Mouse (Mus musculus): ENCODE measurements around the gene Atoh1. TPM values are rescaled to one million over a fixed set of nuclear protein-coding genes. Genes with fewer than 3 reads are reported as not detected.

Atoh1 gene
- polyA plus RNA-seq (2015; fragmentation: Nextera tagmentation; extraction: Ambion mirVana) = 1.4 and 1.5 TPM in 2 replicates

- under 1% methylated on average over 34 of the region's 34 CpGs for WGBS
- ATAC-seq (replicated peaks) = peak; percentile 66
- peaks cover 27% of the 10 kb centered on the region for H3K4me1 ChIP-seq
- H3K9ac ChIP-seq = no peak within 1 kb of the TSS
- H3K27me3 ChIP-seq (replicated peaks) = peaks cover 57% of the 10 kb centered on the region
- no peaks in the 10 kb centered on the region for H3K36me3 ChIP-seq (replicated peaks)
- peak within 1 kb of the TSS; percentile 57 for H3K4me2 ChIP-seq
- H3K27ac ChIP-seq = no peak within 1 kb of the TSS
- no peaks in the 10 kb centered on the region for H3K9me3 ChIP-seq
- H3K4me3 ChIP-seq = peak within 1 kb of the TSS; percentile 32
Observed at GRCm38 (mm10) chr6:64728499-64729198, at the start of gene Atoh1. Gene Atoh1 (plus strand): TSS chr6:64729125.

- peaks cover 27% of the 10 kb centered on the region for H3K27me3 ChIP-seq (replicated peaks)
- H3K4me1 ChIP-seq = peaks cover 10% of the 10 kb centered on the region
- 33% methylated on average over 9 of the region's 9 CpGs for WGBS
- H3K4me2 ChIP-seq = no peak overlapping the region
- H3K36me3 ChIP-seq (replicated peaks) = no peaks in the 10 kb centered on the region
- no peak overlapping the region for H3K9ac ChIP-seq
- H3K4me3 ChIP-seq = no peak overlapping the region
- peak; percentile 57 for ATAC-seq (replicated peaks)
- H3K27ac ChIP-seq = no peak overlapping the region
- no peaks in the 10 kb centered on the region for H3K9me3 ChIP-seq
Observed at GRCm38 (mm10) chr6:64683974-64684373, 45.0 kb upstream of the Atoh1 start.

- no peaks in the 10 kb centered on the region for H3K9me3 ChIP-seq
- H3K4me3 ChIP-seq = no peak overlapping the region
- H3K4me2 ChIP-seq = peak overlapping the region; percentile 36; the same call in 1 of the 2 replicates
- H3K4me1 ChIP-seq = peaks cover 10% of the 10 kb centered on the region
- H3K27me3 ChIP-seq (replicated peaks) = peaks cover 30% of the 10 kb centered on the region
- 3% methylated on average over 4 of the region's 5 CpGs for WGBS
- H3K36me3 ChIP-seq (replicated peaks) = no peaks in the 10 kb centered on the region
- peak; percentile 57; the same call in 1 of the 2 replicates for ATAC-seq (replicated peaks)
- H3K9ac ChIP-seq = no peak overlapping the region
- no peak overlapping the region for H3K27ac ChIP-seq
Observed at GRCm38 (mm10) chr6:64684973-64685372, 44.0 kb upstream of the Atoh1 start.

GRCm38 (mm10) chr6:64688181-64688944 lies 40.6 kb upstream of the Atoh1 start:
- H3K4me3 ChIP-seq = peak overlapping the region; percentile 17
- H3K4me1 ChIP-seq = peaks cover 10% of the 10 kb centered on the region
- peaks cover 32% of the 10 kb centered on the region for H3K27me3 ChIP-seq (replicated peaks)
- H3K36me3 ChIP-seq (replicated peaks) = no peaks in the 10 kb centered on the region
- peak overlapping the region; percentile 21; the same call in 1 of the 2 replicates for H3K9ac ChIP-seq
- H3K9me3 ChIP-seq = no peaks in the 10 kb centered on the region
- 3% methylated on average over 19 of the region's 19 CpGs for WGBS
- H3K27ac ChIP-seq = no peak overlapping the region
- peak overlapping the region; percentile 47 for H3K4me2 ChIP-seq
- ATAC-seq (replicated peaks) = peak; percentile 38; the same call in 1 of the 2 replicates

GRCm38 (mm10) chr6:64694688-64695087 lies 34.2 kb upstream of the Atoh1 start:
- no peaks in the 10 kb centered on the region for H3K9me3 ChIP-seq
- H3K27me3 ChIP-seq (replicated peaks) = peaks cover 11% of the 10 kb centered on the region; the same call in 1 of the 2 replicates
- no peaks in the 10 kb centered on the region for H3K36me3 ChIP-seq (replicated peaks)
- H3K27ac ChIP-seq = no peak overlapping the region
- H3K4me3 ChIP-seq = no peak overlapping the region
- no peak overlapping the region for H3K9ac ChIP-seq
- no peak overlapping the region for H3K4me2 ChIP-seq
- ATAC-seq (replicated peaks) = peak; percentile 63; the same call in 1 of the 2 replicates
- no peaks in the 10 kb centered on the region for H3K4me1 ChIP-seq
- WGBS = 18% methylated on average over 7 of the region's 7 CpGs

GRCm38 (mm10) chr6:64703659-64704058 lies 25.3 kb upstream of the Atoh1 start:
- Histone ChIP-seq H3K4me2 (no peak overlapping the region), H3K9me3 (no peaks in the 10 kb centered on the region), H3K4me1 (no peaks in the 10 kb centered on the region), H3K27ac (no peak overlapping the region), H3K9ac (no peak overlapping the region), H3K36me3 (replicated peaks) (no peaks in the 10 kb centered on the region), H3K4me3 (no peak overlapping the region), H3K27me3 (replicated peaks) (no peaks in the 10 kb centered on the region)
- 88% methylated on average over 2 of the region's 2 CpGs for WGBS
- ATAC-seq (replicated peaks) = no peak

- peaks cover 27% of the 10 kb centered on the region for H3K4me1 ChIP-seq
- ATAC-seq (replicated peaks) = 0 out of 2 replicates have a peak, but pooled peaks have one; percentile 15
- H3K4me3 ChIP-seq = peak overlapping the region; percentile 32
- under 1% methylated on average over 29 of the region's 29 CpGs for WGBS
- H3K4me2 ChIP-seq = peak overlapping the region; percentile 57
- H3K36me3 ChIP-seq (replicated peaks) = no peaks in the 10 kb centered on the region
- H3K27me3 ChIP-seq (replicated peaks) = peaks cover 53% of the 10 kb centered on the region
- H3K27ac ChIP-seq = no peak overlapping the region
- no peaks in the 10 kb centered on the region for H3K9me3 ChIP-seq
- no peak overlapping the region for H3K9ac ChIP-seq
Observed at GRCm38 (mm10) chr6:64727751-64728403, 1.0 kb upstream of the Atoh1 start.

- Histone ChIP-seq H3K36me3 (replicated peaks) (no peaks in the 10 kb centered on the region), H3K4me1 (peaks cover 33% of the 10 kb centered on the region), H3K27ac (no peak overlapping the region), H3K27me3 (replicated peaks) (peaks cover 63% of the 10 kb centered on the region), H3K9ac (no peak overlapping the region), H3K4me3 (peak overlapping the region; percentile 32), H3K4me2 (peak overlapping the region; percentile 57), H3K9me3 (no peaks in the 10 kb centered on the region)
- WGBS = under 1% methylated on average over 53 of the region's 53 CpGs
- ATAC-seq (replicated peaks) = peak; percentile 76
Observed at GRCm38 (mm10) chr6:64729231-64730011, 496 bp downstream of the Atoh1 start.

GRCm38 (mm10) chr6:64730030-64730429 lies 1.1 kb downstream of the Atoh1 start:
- WGBS = 1% methylated on average over 19 of the region's 19 CpGs
- H3K9me3 ChIP-seq = no peaks in the 10 kb centered on the region
- no peak overlapping the region for H3K9ac ChIP-seq
- peak; percentile 11 for ATAC-seq (replicated peaks)
- no peaks in the 10 kb centered on the region for H3K36me3 ChIP-seq (replicated peaks)
- no peak overlapping the region for H3K27ac ChIP-seq
- peaks cover 39% of the 10 kb centered on the region for H3K4me1 ChIP-seq
- peaks cover 67% of the 10 kb centered on the region for H3K27me3 ChIP-seq (replicated peaks)
- peak overlapping the region; percentile 32 for H3K4me3 ChIP-seq
- peak overlapping the region; percentile 57 for H3K4me2 ChIP-seq

GRCm38 (mm10) chr6:64730506-64731020 lies 1.6 kb downstream of the Atoh1 start:
- ATAC-seq (replicated peaks) = no peak
- Histone ChIP-seq H3K9ac (no peak overlapping the region), H3K27ac (no peak overlapping the region), H3K27me3 (replicated peaks) (peaks cover 73% of the 10 kb centered on the region), H3K4me2 (peak overlapping the region; percentile 57; the same call in 1 of the 2 replicates), H3K4me3 (no peak overlapping the region; the same call in 1 of the 2 replicates), H3K36me3 (replicated peaks) (no peaks in the 10 kb centered on the region), H3K9me3 (no peaks in the 10 kb centered on the region), H3K4me1 (peaks cover 39% of the 10 kb centered on the region)
- 3% methylated on average over 14 of the region's 14 CpGs for WGBS

- ATAC-seq (replicated peaks) = no peak
- H3K27me3 ChIP-seq (replicated peaks) = peaks cover 75% of the 10 kb centered on the region
- no peak overlapping the region for H3K4me2 ChIP-seq
- WGBS = 5% methylated on average over 7 of the region's 7 CpGs
- H3K27ac ChIP-seq = no peak overlapping the region
- no peak overlapping the region for H3K9ac ChIP-seq
- H3K9me3 ChIP-seq = no peaks in the 10 kb centered on the region
- no peak overlapping the region for H3K4me3 ChIP-seq
- peaks cover 39% of the 10 kb centered on the region for H3K4me1 ChIP-seq
- no peaks in the 10 kb centered on the region for H3K36me3 ChIP-seq (replicated peaks)
Observed at GRCm38 (mm10) chr6:64731126-64731525, 2.2 kb downstream of the Atoh1 start.

Measured in midbrain, embryonic 15.5 days (tissue).